Mouse (Mus musculus) CH12.LX (cell line): ENCODE results near the gene Rora.

Source experiments
- CHD2 ChIP-seq: IDR thresholded peaks from 2 replicates; pipeline ENCODE4 v1.6.1; 2011; ENCODE audit warnings: low read length, improper control_type of control experiment
- CTCF ChIP-seq, 2 experiments: IDR thresholded peaks in 1 of 2; conservative IDR thresholded peaks in 1 of 2; 2 replicates each; pipeline ENCODE4 v1.5.1; 2011 to 2012; ENCODE audit warnings: low read depth in 2 of 2, low read length in 2 of 2, improper control_type of control experiment in 1 of 2, inconsistent platforms in 1 of 2, mild to moderate bottlenecking in 1 of 2, moderate library complexity in 1 of 2
- EP300 ChIP-seq: IDR thresholded peaks from 2 replicates; pipeline ENCODE4 v1.6.1; 2011; ENCODE audit warnings: low read length, improper control_type of control experiment
- KAT2A ChIP-seq: IDR thresholded peaks from 2 replicates; pipeline ENCODE4 v1.6.1; 2012; ENCODE audit warnings: low read length, improper control_type of control experiment, inconsistent platforms; ENCODE audit not compliant: insufficient replicate concordance
- MEF2A ChIP-seq: IDR thresholded peaks from 2 replicates; pipeline ENCODE4 v1.6.1; 2014; ENCODE audit warnings: low read depth, mild to moderate bottlenecking, inconsistent platforms, low read length, improper control_type of control experiment, borderline replicate concordance
- POLR2A ChIP-seq: IDR thresholded peaks from 2 replicates; pipeline ENCODE4 v1.6.1; 2011; ENCODE audit warnings: low read depth, mild to moderate bottlenecking, improper control_type of control experiment, low read length
- TCF12 ChIP-seq: IDR thresholded peaks from 2 replicates; pipeline ENCODE4 v1.6.1; 2014; ENCODE audit warnings: low read depth, mild to moderate bottlenecking, inconsistent platforms, low read length, improper control_type of control experiment
- USF2 ChIP-seq: conservative IDR thresholded peaks from 2 replicates; pipeline ENCODE4 v1.6.1; 2011; ENCODE audit warnings: low read depth, low read length, improper control_type of control experiment
- ZMIZ1 ChIP-seq: IDR thresholded peaks from 2 replicates; pipeline ENCODE4 v1.6.1; 2012; ENCODE audit warnings: low read depth, mild to moderate bottlenecking, inconsistent platforms, low read length, improper control_type of control experiment

- TF ChIP-seq CTCF (conservative IDR thresholded peaks at IDR 0.05 in 1 of 2, IDR thresholded peaks at IDR 0.05 in 1 of 2; ENCODE audit: low read depth in 2 of 2, low read length in 2 of 2) (no peak), TCF12 (no peak), POLR2A (no peak), USF2 (no peak), CHD2 (no peak), KAT2A (no peak), EP300 (no peak), MEF2A (no peak), ZMIZ1 (no peak)
Measured at GRCm38 (mm10) chr9:68944026-68944425, 290.4 kb downstream of the Rora start.
